Mouse (Mus musculus): ENCODE results near the gene Frmd4b.

DNA sequence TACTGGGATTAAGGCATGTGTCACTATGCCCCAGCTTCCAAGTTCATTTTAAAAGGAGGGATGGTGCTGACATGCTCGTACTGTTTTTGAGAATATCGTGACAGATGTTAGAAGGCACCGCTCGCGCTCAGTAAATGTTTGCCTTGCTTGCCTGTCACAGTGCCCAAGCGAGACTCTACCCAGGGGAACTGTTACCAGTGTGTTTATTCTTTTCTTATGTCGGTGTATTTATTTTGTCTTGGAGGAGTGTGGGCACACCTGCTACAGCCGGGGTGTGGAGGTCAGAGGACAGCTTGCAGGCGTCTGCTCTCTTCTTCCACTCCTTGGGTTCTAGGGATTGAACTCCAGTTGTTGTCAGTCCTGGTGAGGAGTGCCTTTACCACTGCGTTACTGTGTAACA, 270.8 kb downstream of the Frmd4b start:
- TF ChIP-seq CTCF (IDR thresholded peaks at IDR 0.05; ENCODE audit: extremely low read depth, insufficient read length, insufficient replicate concordance, low read depth, low read length) = no peak
- TF ChIP-seq POLR2A (IDR thresholded peaks at IDR 0.05; ENCODE audit: low read depth, low read length) = no peak

Measured in small intestine, adult 2 months (tissue).